Mouse (Mus musculus) CD4-positive naive resting alpha-beta T cell, adult 76 days (primary cell): ENCODE results near the gene Lrrc7. TPM values are rescaled to one million over a fixed set of nuclear protein-coding genes. Genes with fewer than 3 reads are reported as not detected.

Experiments used
- total RNA-seq: library from RNA; stranded (reverse); gene quantifications from one replicate; pipeline ENCODE4 v1.2.4, GENCODE M21; 2023

The Lrrc7 gene
- not detected for total RNA-seq

GRCm38 (mm10) chr3:158561987-158562360 is at the start of gene Lrrc7:
Gene Lrrc7, minus strand, starts transcription at chr3:158562221.

GRCm38 (mm10) chr3:158036329-158036988 is 525.6 kb downstream of the Lrrc7 start, which contains the start of the genes Srsf11 and Lrrc40:
Gene Srsf11, minus strand, starts transcription at chr3:158036639.
Gene Lrrc40, plus strand, starts transcription at chr3:158036662.

